Mouse (Mus musculus) testis, adult 2 months (tissue): ENCODE results near the gene Ddx21.

Experiments
- CTCF ChIP-seq: fragments of 200-500 bp; IDR thresholded peaks from 2 replicates; pipeline ENCODE4 v1.5.1; 2012; ENCODE audit warnings: low read depth, mild to moderate bottlenecking, inconsistent platforms, low read length, moderate library complexity; ENCODE audit not compliant: control insufficient read depth, insufficient read depth, insufficient replicate concordance
- POLR2A ChIP-seq: fragments of 200-500 bp; IDR thresholded peaks from 2 replicates; pipeline ENCODE4 v1.6.1; 2012; ENCODE audit warnings: low read depth, mild to moderate bottlenecking, inconsistent platforms, low read length, moderate library complexity; ENCODE audit not compliant: control insufficient read depth

DNA sequence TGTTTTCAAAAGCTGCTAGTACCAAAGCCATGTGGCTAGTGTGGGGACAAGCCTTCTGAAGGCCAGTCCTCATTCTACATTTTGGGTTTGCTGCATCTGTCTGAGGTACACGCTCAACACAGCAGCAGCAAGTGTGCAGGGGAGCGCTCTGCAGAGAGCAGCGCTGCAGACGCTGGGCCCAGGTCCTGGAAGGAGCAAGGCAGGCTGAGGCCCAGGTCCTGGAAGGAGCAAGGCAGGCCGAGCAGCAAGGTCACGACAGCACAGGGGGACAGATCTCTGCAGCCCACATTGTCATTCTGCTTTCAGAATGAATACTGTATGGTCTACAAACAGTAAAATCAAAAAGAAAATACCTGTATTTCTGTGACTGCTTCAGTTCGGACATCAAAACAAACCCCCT lies 19.4 kb downstream of the Ddx21 start:
- TF ChIP-seq POLR2A (no peak), CTCF (no peak)
